Mouse (Mus musculus): ENCODE measurements around the gene Ccdc122. TPM values are rescaled to one million over a fixed set of nuclear protein-coding genes. Genes with fewer than 3 reads are reported as not detected.
A peak's percentile ranks its signal among the peaks of the same experiment; 100 is the strongest.
"Not testable (repeated sequence)": the region's sequence is repeated elsewhere in the genome, so short reads cannot be mapped to it uniquely, and the experiment has no call there.

The Ccdc122 gene
- polyA plus RNA-seq, 1 experiment from 2014 or later, result 3.5 TPM

- ATAC-seq (ENCODE audit: insufficient number of reproducible peaks, insufficient read depth, low FRiP score, low TSS enrichment, low read depth), result no peak
- 69% methylated on average over 5 of the region's 5 CpGs for WGBS
- Histone ChIP-seq H3K9me3 (no peaks in the 10 kb centered on the region), H3K4me1 (peaks cover 16% of the 10 kb centered on the region), H3K27ac (no peak overlapping the region), H3K36me3 (no peaks in the 10 kb centered on the region), H3K4me2 (no peak overlapping the region), H3K9ac (no peak overlapping the region), H3K27me3 (no peaks in the 10 kb centered on the region), H3K4me3 (no peak overlapping the region)
These were observed 4.1 kb upstream of the Ccdc122 start for GRCm38 (mm10) chr14:77032433-77032832.

- Histone ChIP-seq H3K27ac (no peak overlapping the region), H3K9me3 (no peaks in the 10 kb centered on the region), H3K9ac (no peak overlapping the region), H3K4me1 (peaks cover 17% of the 10 kb centered on the region), H3K4me3 (no peak overlapping the region), H3K4me2 (no peak overlapping the region), H3K36me3 (no peaks in the 10 kb centered on the region), H3K27me3 (no peaks in the 10 kb centered on the region)
- ATAC-seq (ENCODE audit: insufficient number of reproducible peaks, insufficient read depth, low FRiP score, low TSS enrichment, low read depth), result no peak
- WGBS, result 89% methylated on average over 3 of the region's 3 CpGs
These were observed 3.2 kb upstream of the Ccdc122 start for GRCm38 (mm10) chr14:77033391-77033790.

- no peak for ATAC-seq (ENCODE audit: insufficient number of reproducible peaks, insufficient read depth, low FRiP score, low TSS enrichment, low read depth)
These were observed 2.2 kb upstream of the Ccdc122 start for GRCm38 (mm10) chr14:77034175-77034915.

GRCm38 (mm10) chr14:77034970-77035369, 1.6 kb upstream of the Ccdc122 start:
- Histone ChIP-seq H3K4me3 (no peak overlapping the region), H3K27me3 (no peaks in the 10 kb centered on the region), H3K4me1 (peaks cover 9% of the 10 kb centered on the region), H3K36me3 (no peaks in the 10 kb centered on the region), H3K9me3 (no peaks in the 10 kb centered on the region), H3K4me2 (no peak overlapping the region), H3K9ac (no peak overlapping the region), H3K27ac (no peak overlapping the region)
- whole genome bisulfite sequencing, result 76% methylated on average over 8 of the region's 8 CpGs
- ATAC-seq (ENCODE audit: insufficient number of reproducible peaks, insufficient read depth, low FRiP score, low TSS enrichment, low read depth), result no peak

More at GRCm38 (mm10) chr14:77034175-77034915, 2.2 kb upstream of the Ccdc122 start:
- Histone ChIP-seq H3K4me3 (no peak overlapping the region), H3K27ac (no peak overlapping the region), H3K9me3 (no peaks in the 10 kb centered on the region), H3K27me3 (no peaks in the 10 kb centered on the region), H3K4me1 (peaks cover 13% of the 10 kb centered on the region), H3K9ac (no peak overlapping the region), H3K4me2 (no peak overlapping the region), H3K36me3 (no peaks in the 10 kb centered on the region)
- WGBS, result 67% methylated on average over 7 of the region's 7 CpGs

GRCm38 (mm10) chr14:77037330-77037729, 758 bp downstream of the Ccdc122 start:
- H3K9me3 ChIP-seq, result no peaks in the 10 kb centered on the region
- 0 out of 2 replicates have a peak, but pooled peaks cover 5% of the 10 kb centered on the region for H3K4me1 ChIP-seq
- 80% methylated on average over 5 of the region's 5 CpGs for WGBS
- H3K9ac ChIP-seq, result no peak overlapping the region
- H3K27me3 ChIP-seq, result no peaks in the 10 kb centered on the region
- H3K4me3 ChIP-seq, result no peak overlapping the region
- ATAC-seq (ENCODE audit: insufficient number of reproducible peaks, insufficient read depth, low FRiP score, low TSS enrichment, low read depth), result no peak
- H3K4me2 ChIP-seq, result no peak overlapping the region; the same call in 1 of the 2 replicates
- no peaks in the 10 kb centered on the region for H3K36me3 ChIP-seq
- H3K27ac ChIP-seq, result 0 out of 2 replicates have a peak overlapping the region, but pooled peaks have one; percentile 3

- no peak overlapping the region for H3K9ac ChIP-seq
- no peak overlapping the region for H3K4me3 ChIP-seq
- no peaks in the 10 kb centered on the region for H3K9me3 ChIP-seq
- no peaks in the 10 kb centered on the region for H3K27me3 ChIP-seq
- no peak overlapping the region for H3K4me2 ChIP-seq
- H3K36me3 ChIP-seq, result no peaks in the 10 kb centered on the region
- H3K27ac ChIP-seq, result 0 out of 2 replicates have a peak overlapping the region, but pooled peaks have one; percentile 3
- 77% methylated on average over 8 of the region's 8 CpGs for WGBS
- 0 out of 2 replicates have a peak, but pooled peaks cover 5% of the 10 kb centered on the region for H3K4me1 ChIP-seq
- no peak for ATAC-seq (ENCODE audit: insufficient number of reproducible peaks, insufficient read depth, low FRiP score, low TSS enrichment, low read depth)
These were observed 1.4 kb downstream of the Ccdc122 start for GRCm38 (mm10) chr14:77037832-77038425.

GRCm38 (mm10) chr14:77053288-77053687, 16.7 kb downstream of the Ccdc122 start:
- Histone ChIP-seq H3K9ac (no peak overlapping the region), H3K4me1 (no peaks in the 10 kb centered on the region), H3K4me3 (no peak overlapping the region), H3K9me3 (peaks cover 4% of the 10 kb centered on the region; the same call in 1 of the 2 replicates), H3K27ac (no peak overlapping the region), H3K27me3 (no peaks in the 10 kb centered on the region), H3K4me2 (no peak overlapping the region), H3K36me3 (no peaks in the 10 kb centered on the region)
- ATAC-seq (ENCODE audit: insufficient number of reproducible peaks, insufficient read depth, low FRiP score, low TSS enrichment, low read depth), result no peak

- no peaks in the 10 kb centered on the region for H3K4me1 ChIP-seq
- ATAC-seq (ENCODE audit: insufficient number of reproducible peaks, insufficient read depth, low FRiP score, low TSS enrichment, low read depth), result no peak
- H3K9ac ChIP-seq, result no peak overlapping the region
- H3K27me3 ChIP-seq, result no peaks in the 10 kb centered on the region
- no peak overlapping the region for H3K27ac ChIP-seq
- no peak overlapping the region for H3K4me3 ChIP-seq
- no peaks in the 10 kb centered on the region for H3K36me3 ChIP-seq
- no peaks in the 10 kb centered on the region for H3K9me3 ChIP-seq
- no peak overlapping the region for H3K4me2 ChIP-seq
- 81% methylated on average over 1 of the region's 1 CpGs for WGBS
These were observed 32.8 kb downstream of the Ccdc122 start for GRCm38 (mm10) chr14:77069361-77069760.

- no peaks in the 10 kb centered on the region for H3K4me1 ChIP-seq
- H3K27ac ChIP-seq, result no peak overlapping the region
- no peaks in the 10 kb centered on the region for H3K9me3 ChIP-seq
- 87% methylated on average over 5 of the region's 5 CpGs for WGBS
- no peaks in the 10 kb centered on the region for H3K27me3 ChIP-seq
- ATAC-seq (ENCODE audit: insufficient number of reproducible peaks, insufficient read depth, low FRiP score, low TSS enrichment, low read depth), result no peak
- no peak overlapping the region for H3K4me3 ChIP-seq
- no peak overlapping the region for H3K9ac ChIP-seq
- no peak overlapping the region for H3K4me2 ChIP-seq
- H3K36me3 ChIP-seq, result no peaks in the 10 kb centered on the region
These were observed 44.7 kb downstream of the Ccdc122 start for GRCm38 (mm10) chr14:77081248-77081647.

- Histone ChIP-seq H3K27me3 (no peaks in the 10 kb centered on the region), H3K9me3 (no peaks in the 10 kb centered on the region), H3K4me1 (no peaks in the 10 kb centered on the region), H3K4me3 (no peak overlapping the region), H3K9ac (no peak overlapping the region), H3K36me3 (no peaks in the 10 kb centered on the region), H3K27ac (no peak overlapping the region), H3K4me2 (no peak overlapping the region)
- no peak for ATAC-seq (ENCODE audit: insufficient number of reproducible peaks, insufficient read depth, low FRiP score, low TSS enrichment, low read depth)
- WGBS, result 80% methylated on average over 2 of the region's 2 CpGs
These were observed 63.7 kb downstream of the Ccdc122 start for GRCm38 (mm10) chr14:77100285-77100684.

- H3K9me3 ChIP-seq; ATAC-seq (ENCODE audit: insufficient number of reproducible peaks, insufficient read depth, low FRiP score, low TSS enrichment, low read depth); H3K4me3 ChIP-seq; H3K4me2 ChIP-seq; H3K27ac ChIP-seq; H3K4me1 ChIP-seq; H3K36me3 ChIP-seq; H3K27me3 ChIP-seq; H3K9ac ChIP-seq: not testable (repeated sequence)
- 87% methylated on average over 5 of the region's 5 CpGs for WGBS
These were observed 74.0 kb downstream of the Ccdc122 start for GRCm38 (mm10) chr14:77110622-77111021.

- Histone ChIP-seq H3K9ac (no peak overlapping the region), H3K9me3 (no peaks in the 10 kb centered on the region), H3K4me3 (no peak overlapping the region), H3K36me3 (no peaks in the 10 kb centered on the region), H3K4me1 (no peaks in the 10 kb centered on the region), H3K27me3 (no peaks in the 10 kb centered on the region), H3K27ac (no peak overlapping the region), H3K4me2 (no peak overlapping the region)
- ATAC-seq (ENCODE audit: insufficient number of reproducible peaks, insufficient read depth, low FRiP score, low TSS enrichment, low read depth), result no peak
- 89% methylated on average over 5 of the region's 5 CpGs for WGBS
These were observed 94.0 kb downstream of the Ccdc122 start for GRCm38 (mm10) chr14:77130612-77131011.

Data from embryonic facial prominence, embryonic 13.5 days (tissue).